Mouse (Mus musculus): ENCODE data around the gene Zfr. TPM values are rescaled to one million over a fixed set of nuclear protein-coding genes. Genes with fewer than 3 reads are reported as not detected.
A peak's percentile ranks its signal among the peaks of the same experiment; 100 is the strongest.
"Not testable (repeated sequence)": the region's sequence is repeated elsewhere in the genome, so short reads cannot be mapped to it uniquely, and the experiment has no call there.

Gene Zfr
- total RNA-seq, 1 experiment from 2014 or later: 77.5 TPM

DNA sequence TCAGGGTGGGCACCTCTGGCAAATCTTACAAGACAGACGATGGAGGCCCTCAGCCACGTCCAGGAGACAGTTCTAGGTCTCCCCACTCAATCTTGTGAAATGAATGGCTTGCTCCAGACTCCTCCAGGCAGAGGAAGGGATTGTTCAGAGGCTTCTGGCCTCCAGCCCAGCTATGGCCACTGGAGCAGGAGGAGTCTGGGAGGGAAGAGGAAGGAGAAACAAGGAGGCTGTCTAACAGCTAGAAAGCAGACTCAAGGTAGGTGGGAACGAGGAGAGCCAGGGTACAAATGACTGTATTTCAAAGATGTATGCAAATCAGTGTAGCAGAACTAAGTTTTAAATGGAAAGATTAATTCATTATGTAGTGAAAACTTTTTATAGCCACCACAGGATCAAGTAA lies 13.9 kb upstream of the Zfr start:
- ATAC-seq (replicated peaks; ENCODE audit: low read depth, poor library complexity, severe bottlenecking): no peak

- no peak for ATAC-seq (replicated peaks; ENCODE audit: low read depth, poor library complexity, severe bottlenecking)
These were observed 12.8 kb upstream of the Zfr start for GRCm38 (mm10) chr15:12104827-12105226.

GRCm38 (mm10) chr15:12106430-12106829 lies 11.2 kb upstream of the Zfr start:
- no peak for ATAC-seq (replicated peaks; ENCODE audit: low read depth, poor library complexity, severe bottlenecking)

GRCm38 (mm10) chr15:12108200-12108599 lies 9.4 kb upstream of the Zfr start:
- peak; percentile 95 for ATAC-seq (replicated peaks; ENCODE audit: low read depth, poor library complexity, severe bottlenecking)

DNA sequence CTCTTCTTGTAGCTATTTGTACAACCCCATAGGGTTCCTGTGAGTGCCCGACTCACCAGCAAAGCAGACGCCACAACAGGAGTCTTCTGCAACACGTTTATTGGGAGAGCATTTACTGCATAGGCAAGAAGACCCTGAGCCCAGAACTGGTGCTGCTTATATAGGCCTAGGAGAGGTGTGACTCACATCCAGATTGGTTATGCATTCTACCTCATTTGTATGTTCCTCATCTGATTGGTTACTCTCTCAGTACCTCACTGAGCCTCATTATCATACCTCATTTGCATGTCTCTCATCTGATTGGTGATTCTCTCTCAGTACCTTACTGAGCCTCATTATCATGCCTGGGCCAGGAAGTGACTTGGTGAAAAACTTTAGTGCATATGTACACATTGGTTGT lies 8.7 kb upstream of the Zfr start:
- ATAC-seq (replicated peaks; ENCODE audit: low read depth, poor library complexity, severe bottlenecking): not testable (repeated sequence)

DNA sequence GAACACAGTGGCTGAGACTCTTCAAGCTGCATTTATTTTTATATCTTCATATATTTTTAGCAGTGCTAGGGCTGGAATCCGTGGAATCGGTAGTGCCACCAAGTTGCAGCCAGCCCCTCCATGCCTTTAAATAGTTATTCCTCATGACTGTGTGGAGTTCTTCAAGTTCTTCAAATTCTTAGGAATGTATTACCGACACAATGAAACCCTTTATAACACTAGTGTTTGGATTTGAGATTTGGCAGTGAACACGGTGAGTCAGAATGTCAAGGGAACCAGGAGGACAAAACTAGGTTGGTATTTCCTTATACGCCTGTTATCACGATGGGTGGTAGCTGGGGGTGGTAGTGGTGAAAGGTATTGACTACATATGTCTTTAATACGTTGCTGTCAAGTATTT lies 6.4 kb upstream of the Zfr start:
- no peak for ATAC-seq (replicated peaks; ENCODE audit: low read depth, poor library complexity, severe bottlenecking)

DNA sequence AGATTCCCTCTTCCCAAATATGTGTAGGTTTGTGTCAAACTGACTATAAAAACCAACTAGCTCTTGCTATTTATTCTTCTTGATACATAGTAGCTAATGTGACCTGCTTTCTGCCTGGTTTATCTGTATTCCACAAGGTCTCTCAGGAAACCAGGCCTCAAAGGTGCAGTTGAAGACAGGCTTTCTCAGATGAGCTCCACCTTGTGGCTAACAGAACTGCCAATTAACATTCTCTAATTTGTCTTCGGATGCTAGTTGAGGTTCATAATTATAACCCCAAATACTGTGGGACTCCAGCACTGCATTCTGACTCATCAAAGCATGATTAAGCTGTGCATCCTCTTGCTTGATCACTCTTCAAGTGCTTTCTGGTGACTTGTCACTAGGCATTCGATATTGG lies 4.2 kb upstream of the Zfr start:
- ATAC-seq (replicated peaks; ENCODE audit: low read depth, poor library complexity, severe bottlenecking): no peak

GRCm38 (mm10) chr15:12114546-12114945 lies 3.1 kb upstream of the Zfr start:
- no peak for ATAC-seq (replicated peaks; ENCODE audit: low read depth, poor library complexity, severe bottlenecking)

- ATAC-seq (replicated peaks; ENCODE audit: low read depth, poor library complexity, severe bottlenecking): no peak
These were observed 1.9 kb upstream of the Zfr start for GRCm38 (mm10) chr15:12115722-12116230.

- ATAC-seq (replicated peaks; ENCODE audit: low read depth, poor library complexity, severe bottlenecking): no peak
These were observed 431 bp downstream of the Zfr start for GRCm38 (mm10) chr15:12118093-12118431.

GRCm38 (mm10) chr15:12118432-12119128 lies 949 bp downstream of the Zfr start:
- ATAC-seq (replicated peaks; ENCODE audit: low read depth, poor library complexity, severe bottlenecking): peak; percentile 37

DNA sequence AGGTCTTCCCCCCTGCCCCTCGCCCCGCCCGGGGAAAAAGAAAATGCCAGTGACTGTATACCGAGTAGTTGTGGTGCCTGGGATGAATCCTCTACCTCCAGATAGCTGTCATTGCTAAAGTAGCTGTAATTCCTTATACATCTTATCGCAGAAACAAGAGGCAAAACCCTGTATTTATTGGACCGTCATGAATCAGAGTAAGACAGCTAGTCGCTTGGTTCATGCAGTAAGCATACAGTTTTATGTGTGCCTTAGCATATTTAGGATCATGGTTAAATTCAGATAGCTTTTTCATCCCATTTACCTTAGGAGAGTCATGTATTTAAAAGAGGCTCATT lies 1.5 kb downstream of the Zfr start:
- ATAC-seq (replicated peaks; ENCODE audit: low read depth, poor library complexity, severe bottlenecking): no peak

DNA sequence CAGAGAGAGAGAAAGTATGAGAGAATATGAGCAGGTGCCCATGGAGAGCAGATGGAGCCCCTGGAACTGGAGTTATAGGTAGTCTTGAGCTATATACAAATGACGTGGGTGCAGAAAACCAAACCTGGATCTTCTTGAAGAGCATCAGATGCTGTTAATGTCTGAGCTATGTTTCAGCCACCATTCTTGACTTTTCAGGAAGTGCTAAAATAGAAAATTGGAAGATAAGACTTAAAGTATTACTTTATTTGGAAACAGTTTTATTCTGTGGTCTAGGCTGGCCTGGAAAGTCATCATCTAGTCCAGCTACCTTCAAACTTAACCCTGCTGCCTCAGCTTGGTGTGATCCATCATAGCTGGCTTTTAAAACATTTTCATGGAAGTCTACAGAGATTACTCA lies 7.3 kb downstream of the Zfr start:
- ATAC-seq (replicated peaks; ENCODE audit: low read depth, poor library complexity, severe bottlenecking): peak; percentile 39; the same call in 1 of the 2 replicates

DNA sequence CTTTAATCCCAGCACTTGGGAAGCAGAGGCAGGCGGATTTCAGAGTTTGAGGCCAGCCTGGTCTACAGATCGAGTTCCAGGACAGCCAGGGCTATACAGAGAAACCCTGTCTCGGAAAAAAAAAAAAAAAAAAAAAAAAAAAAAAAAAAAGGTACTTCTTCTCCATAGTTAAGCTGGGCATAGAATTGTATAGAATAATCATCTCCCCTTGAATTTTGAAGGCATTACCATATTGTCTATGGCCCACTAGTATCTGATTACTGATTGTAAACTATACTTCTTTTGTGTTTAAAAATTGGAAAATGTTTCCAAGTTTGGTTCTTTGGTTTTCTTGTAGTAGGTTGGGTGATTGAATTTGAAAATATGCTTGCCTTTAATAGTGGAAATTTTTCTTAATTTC lies 13.2 kb downstream of the Zfr start:
- ATAC-seq (replicated peaks; ENCODE audit: low read depth, poor library complexity, severe bottlenecking): not testable (repeated sequence)

GRCm38 (mm10) chr15:12134546-12134945 lies 16.9 kb downstream of the Zfr start:
- ATAC-seq (replicated peaks; ENCODE audit: low read depth, poor library complexity, severe bottlenecking): no peak

DNA sequence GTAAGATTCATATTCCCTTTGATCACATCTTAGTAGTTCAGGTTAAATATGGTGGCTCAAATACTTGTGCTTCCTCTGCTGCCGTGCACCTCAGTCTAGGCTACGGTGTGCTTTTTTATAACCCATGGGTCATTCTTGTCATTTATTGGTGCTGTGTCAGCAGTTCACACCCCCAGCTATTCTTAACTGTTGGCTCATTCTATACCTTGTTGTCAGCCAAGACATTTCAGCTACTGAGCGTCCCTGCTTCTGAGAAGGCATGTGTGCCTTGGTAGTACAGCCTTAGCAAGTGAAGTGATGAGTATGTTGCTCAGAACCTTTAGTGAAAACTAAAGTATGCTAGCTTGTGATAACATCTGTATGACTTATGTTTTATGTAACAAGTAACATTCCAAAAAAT lies 17.7 kb downstream of the Zfr start:
- ATAC-seq (replicated peaks; ENCODE audit: low read depth, poor library complexity, severe bottlenecking): no peak

DNA sequence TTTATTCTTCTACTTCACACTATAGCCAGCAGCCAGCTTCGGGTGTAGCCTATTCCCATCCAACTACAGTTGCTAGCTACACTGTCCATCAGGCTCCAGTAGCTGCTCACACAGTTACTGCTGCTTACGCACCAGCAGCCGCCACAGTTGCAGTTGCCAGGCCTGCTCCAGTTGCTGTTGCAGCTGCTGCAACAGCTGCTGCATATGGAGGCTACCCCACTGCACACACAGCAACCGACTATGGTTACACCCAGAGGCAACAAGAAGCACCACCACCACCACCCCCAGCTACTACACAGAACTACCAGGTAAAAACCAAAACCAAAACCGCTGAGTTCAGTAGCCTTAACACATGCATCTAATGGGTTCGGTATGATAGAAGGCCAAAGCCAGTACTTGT lies 18.7 kb downstream of the Zfr start:
- no peak for ATAC-seq (replicated peaks; ENCODE audit: low read depth, poor library complexity, severe bottlenecking)

DNA sequence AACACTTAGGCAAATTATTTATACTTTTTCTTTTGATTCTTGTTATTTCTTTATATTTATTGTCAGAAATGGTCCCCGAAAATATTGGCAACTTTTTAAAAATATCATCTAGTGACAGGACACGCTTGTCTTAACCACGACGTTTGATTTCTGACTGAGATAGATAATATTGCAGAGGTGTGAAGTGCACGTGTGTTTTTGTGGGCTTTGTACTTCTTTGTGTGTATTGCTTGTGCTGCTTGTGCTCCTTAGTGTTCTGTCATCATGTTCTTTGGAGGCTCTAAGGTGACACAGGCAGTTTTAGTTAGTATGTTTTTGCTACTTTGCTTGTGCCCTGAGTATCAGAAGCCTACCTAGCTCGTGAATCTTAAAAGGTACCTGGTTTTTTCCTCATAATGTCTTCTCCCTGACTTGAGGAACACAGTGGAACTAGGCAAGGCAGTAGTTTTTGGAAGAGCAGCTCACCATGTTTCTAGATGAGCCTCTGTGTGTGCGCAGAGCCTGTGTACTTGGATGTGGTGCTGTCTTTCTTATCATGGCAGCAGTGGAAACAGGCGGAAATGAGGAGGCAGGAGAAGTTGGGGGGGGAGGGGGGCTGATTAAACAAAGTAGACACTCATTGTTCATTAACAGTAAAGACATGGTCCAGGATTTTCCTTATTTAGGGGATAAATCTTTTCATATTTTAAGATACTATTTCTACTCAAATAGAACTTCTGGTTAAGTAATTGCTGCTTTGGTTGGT lies 23.5 kb downstream of the Zfr start:
- 0 out of 2 replicates have a peak, but pooled peaks have one; percentile 39 for ATAC-seq (replicated peaks; ENCODE audit: low read depth, poor library complexity, severe bottlenecking)

GRCm38 (mm10) chr15:12147423-12147822 lies 29.8 kb downstream of the Zfr start:
- 0 out of 2 replicates have a peak, but pooled peaks have one; percentile 39 for ATAC-seq (replicated peaks; ENCODE audit: low read depth, poor library complexity, severe bottlenecking)

- no peak for ATAC-seq (replicated peaks; ENCODE audit: low read depth, poor library complexity, severe bottlenecking)
These were observed 31.9 kb downstream of the Zfr start for GRCm38 (mm10) chr15:12149501-12149900.

GRCm38 (mm10) chr15:12153747-12154146 lies 36.1 kb downstream of the Zfr start:
- no peak for ATAC-seq (replicated peaks; ENCODE audit: low read depth, poor library complexity, severe bottlenecking)

DNA sequence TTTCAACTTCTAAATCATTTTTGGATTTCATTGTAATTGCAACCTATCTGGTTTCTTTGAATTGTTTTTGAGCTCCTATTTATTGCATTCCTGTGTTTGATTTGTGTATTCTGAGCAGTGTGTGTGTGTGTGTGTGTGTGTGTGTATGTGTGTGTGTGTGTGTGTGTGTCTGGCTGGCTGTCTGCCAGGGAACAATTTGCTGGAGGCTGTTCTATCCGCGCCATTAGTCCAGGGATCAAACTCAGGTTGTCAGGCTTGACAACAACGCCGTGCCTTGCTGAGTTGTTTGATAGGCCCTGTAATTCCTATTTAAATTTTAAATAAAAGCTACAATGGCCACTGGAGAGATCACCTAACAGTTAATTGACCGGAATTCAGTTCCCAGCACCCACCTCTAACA lies 60.5 kb downstream of the Zfr start:
- no peak for ATAC-seq (replicated peaks; ENCODE audit: low read depth, poor library complexity, severe bottlenecking)
